Mouse (Mus musculus) mouse embryonic stem cell (cell line): ENCODE measurements around the gene Dyrk1a.
"Not testable (repeated sequence)": the region's sequence is repeated elsewhere in the genome, so short reads cannot be mapped to it uniquely, and the experiment has no call there.

Experiments used
- in situ Hi-C, 2 experiments: fragments of 300-500 bp; cut with MboI; formaldehyde crosslinking; loops; 1 replicate in 1 of 2; 3 replicates in 1 of 2; pipeline ENCODE4 v1.14.3; 2019 to 2020; ENCODE audit warnings: low sequenced_read_pairs in 2 of 2, low pct_unique_long_range_greater_than_20kb in 1 of 2, mixed read lengths in 1 of 2; ENCODE audit not compliant: unreplicated experiment in 1 of 2

Dyrk1a gene

GRCm38 (mm10) chr16:94671313-94671712, 101.5 kb downstream of the Dyrk1a start:
- in situ Hi-C loops: no loop called here

GRCm38 (mm10) chr16:94680924-94681323, 111.1 kb downstream of the Dyrk1a start:
- in situ Hi-C loops: no loop called here

GRCm38 (mm10) chr16:94681760-94682159, 112.0 kb downstream of the Dyrk1a start:
- in situ Hi-C loops: no loop called here

GRCm38 (mm10) chr16:94683960-94684359, 114.2 kb downstream of the Dyrk1a start:
- in situ Hi-C loops: no loop called here

DNA sequence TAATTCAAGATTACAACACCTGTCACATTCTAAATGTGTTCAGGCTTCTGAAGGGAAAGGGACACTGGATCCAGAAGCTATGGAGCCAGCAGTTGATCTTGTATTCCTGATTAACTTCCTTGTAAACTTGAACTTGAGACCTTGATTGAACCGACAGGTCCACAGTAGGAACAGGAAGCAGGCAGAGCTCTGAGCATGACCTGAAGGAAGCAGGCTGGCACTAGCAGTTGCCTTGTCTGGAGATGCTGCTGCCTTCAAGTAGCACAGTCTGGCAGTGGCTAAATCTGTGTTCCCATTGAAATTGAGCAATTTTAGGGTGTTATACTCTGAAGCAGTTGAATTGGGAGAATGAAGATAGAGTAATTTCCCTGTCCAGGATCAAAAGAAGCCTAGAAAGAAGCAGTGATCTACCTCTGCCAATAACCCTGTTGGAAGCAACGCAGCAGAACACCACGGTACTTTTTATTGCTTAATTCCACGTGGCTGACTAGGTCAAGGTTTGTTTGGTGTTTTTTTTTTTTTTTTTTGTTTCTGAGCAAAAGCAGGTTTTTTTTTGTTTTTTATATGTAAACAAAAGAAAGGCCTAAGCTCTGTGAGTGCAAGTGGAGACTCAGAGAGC, 124.0 kb downstream of the Dyrk1a start:
- in situ Hi-C loops: no loop called here

DNA sequence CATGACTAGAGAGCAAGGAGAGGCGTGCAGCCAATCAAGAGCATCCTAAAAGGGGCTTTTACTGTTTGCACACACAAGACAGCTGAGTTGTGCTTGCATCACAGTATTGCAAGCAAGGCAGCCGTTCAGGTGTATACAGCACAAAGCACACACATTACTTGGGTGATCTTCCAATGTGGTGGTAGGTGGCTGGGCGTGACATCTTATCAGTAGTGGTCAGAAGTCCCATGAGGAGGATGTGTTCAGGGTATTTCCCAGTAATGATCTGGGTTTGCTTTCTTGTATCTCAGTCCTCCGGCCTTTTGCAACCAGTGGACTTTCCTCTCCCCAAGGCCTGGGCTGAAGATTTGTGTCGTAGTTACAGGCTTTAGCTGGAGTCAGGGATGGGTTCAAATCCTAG, 127.7 kb downstream of the Dyrk1a start:
- in situ Hi-C loops: no loop called here

DNA sequence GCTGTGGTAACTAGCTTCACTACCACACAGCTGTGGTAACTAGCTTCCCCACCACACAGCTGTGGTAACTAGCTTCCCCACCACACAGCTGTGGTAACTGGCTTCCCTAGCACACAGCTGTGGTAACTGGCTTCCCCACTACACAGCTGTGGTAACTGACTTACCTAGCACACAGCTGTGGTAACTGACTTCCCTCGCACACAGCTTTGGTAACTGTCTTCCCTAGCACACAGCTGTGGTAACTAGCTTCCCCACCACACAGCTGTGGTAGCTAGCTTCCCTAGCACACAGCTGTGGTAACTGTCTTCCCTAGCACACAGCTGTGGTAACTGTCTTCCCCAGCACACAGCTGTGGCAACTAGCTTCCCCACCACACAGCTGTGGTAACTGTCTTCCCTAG, 128.4 kb downstream of the Dyrk1a start:
- in situ Hi-C loops: not testable (repeated sequence)

- in situ Hi-C loops: no loop called here
Measured at GRCm38 (mm10) chr16:94701141-94701540, 131.3 kb downstream of the Dyrk1a start.

- in situ Hi-C loops: no loop called here
Measured at GRCm38 (mm10) chr16:94701971-94702370, 132.2 kb downstream of the Dyrk1a start.

DNA sequence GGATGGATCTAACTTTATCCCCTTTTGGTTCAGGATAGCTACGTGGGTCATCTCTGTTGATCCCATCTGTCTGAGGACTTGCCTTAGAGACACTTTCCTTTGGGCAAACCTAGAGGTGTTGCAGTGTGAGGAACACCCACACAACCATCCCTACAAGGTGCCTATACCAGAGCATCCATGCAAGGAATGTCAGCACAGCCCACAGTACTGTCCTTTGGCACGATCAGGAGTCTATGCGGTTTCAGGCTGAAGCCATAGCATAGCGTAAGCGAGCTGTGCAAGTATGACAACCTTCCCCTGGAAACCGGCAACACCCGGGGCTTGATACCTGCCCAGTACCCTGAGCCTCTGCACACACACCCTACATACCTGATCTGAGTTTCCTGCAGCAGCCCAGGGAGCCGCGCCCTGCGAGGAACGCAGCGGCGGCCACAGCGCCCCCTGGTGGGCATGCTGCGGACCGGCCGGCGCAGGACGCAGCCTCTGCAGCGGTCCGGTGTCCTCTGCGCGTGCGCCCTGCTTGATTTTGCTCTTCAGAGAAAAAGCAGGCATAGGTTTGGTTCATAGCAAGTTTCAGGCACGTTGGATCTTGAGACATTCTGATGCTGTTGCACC, 143.8 kb downstream of the Dyrk1a start:
- in situ Hi-C loops: no loop called here

DNA sequence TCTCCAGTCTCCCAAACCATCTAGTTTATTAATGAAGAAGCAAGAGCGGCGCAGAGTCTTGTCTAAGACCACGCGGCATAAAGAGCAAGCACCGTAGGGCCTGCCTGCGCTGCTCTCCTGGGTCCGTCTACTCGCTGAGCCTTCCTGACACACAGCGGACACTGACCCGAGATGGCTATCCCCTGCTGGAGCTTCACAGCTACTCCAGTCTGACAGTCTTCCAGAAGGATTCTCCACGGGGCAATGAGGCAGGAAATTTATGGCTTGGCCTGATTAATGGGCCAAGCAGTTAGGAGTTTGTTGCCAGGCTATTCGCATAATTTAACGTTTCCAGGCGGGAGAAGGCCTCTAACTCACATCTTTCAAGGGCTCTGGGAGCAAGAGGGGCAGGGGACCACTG, 144.7 kb downstream of the Dyrk1a start:
- in situ Hi-C loops: no loop called here

DNA sequence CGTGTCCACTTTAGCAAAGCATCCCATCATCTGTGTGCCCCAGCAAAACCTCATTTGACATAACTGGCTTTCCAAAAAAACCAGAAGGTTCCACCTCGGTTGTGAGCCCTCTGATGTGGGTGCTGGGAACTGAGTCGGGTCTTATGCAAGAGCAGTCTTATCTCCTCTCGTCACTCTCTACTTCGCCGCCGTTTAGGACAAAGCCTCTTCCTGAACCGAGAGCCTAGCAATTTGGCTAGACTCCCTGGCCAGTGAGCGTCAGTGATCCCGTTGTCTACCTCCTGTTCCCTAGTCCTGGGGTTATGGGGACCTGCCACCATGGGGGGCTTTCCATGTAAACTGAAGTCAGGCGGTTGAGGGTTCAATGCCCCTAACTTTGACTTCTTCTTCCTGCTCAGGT, 147.2 kb downstream of the Dyrk1a start:
- in situ Hi-C loops: no loop called here

DNA sequence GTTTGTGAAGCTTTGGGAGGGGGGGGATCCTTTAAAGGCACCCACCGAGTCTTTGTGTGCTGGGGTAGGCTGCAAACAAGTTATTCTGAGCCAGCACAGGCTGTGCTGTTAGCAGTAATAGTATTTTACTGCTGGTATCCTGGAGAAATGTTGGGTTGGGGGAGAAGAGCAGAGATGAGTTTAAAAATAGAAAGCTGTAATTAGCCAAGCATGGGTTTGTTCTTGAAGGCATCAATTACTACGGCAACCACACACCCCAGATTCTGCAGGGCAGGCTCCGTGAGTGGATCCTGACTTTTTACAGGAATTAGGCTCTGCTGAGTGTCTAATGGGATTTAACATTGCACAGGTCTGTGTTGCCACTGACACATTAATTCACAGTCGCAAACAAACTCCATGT, 149.1 kb downstream of the Dyrk1a start:
- in situ Hi-C loops: no loop called here

DNA sequence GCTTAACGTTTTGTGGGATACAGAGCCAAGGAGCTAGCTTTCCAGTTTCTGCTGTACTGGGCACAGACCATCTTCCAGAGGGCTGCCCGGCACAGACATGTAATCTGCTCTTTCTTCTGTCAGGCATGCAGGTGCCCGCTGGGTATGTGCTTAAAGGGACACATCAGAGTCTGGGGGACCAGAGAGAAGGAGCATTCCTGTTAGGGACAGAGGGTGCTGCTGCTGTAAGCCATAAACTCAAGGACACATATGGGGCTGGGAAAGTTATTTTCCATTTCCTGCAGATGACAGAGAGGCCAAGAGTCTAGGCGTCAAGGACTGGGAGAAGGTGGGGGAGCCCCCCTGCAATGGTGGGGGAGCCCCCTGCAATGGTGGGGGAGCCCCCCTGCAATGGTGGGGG, 149.7 kb downstream of the Dyrk1a start:
- in situ Hi-C loops: no loop called here

DNA sequence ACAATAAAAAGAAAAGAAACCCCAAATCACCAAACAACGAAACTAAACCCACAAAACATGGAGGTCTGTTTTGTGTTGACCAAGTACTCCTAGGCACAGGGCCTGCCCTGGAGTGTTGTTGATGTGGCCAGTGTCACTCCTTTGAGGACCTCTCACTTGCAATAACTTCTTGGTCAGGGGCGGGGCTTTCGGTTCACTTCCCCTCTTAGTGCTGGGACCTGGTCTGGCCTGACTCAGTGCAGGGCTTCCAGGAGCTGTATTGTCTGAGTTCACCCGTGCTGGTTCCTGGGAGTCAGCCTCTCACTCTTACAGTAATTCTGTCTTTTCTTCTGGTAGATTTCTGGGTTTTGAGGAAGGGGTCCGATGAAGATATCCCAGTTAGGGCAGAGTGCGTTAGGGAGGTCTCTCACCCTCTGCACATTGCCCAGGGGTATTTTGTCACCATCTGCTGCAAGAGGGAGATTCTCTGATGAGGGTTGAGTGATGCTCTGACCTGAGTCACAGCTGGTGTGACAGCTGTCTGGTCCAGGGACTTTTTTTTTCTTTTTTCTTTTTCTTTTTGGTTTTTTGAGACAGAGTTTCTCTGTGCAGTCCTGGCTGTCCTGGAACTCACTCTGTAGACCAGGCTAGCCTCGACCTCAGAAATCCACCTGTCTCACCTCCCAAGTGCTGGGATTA, 150.8 kb downstream of the Dyrk1a start:
- in situ Hi-C loops: no loop called here

DNA sequence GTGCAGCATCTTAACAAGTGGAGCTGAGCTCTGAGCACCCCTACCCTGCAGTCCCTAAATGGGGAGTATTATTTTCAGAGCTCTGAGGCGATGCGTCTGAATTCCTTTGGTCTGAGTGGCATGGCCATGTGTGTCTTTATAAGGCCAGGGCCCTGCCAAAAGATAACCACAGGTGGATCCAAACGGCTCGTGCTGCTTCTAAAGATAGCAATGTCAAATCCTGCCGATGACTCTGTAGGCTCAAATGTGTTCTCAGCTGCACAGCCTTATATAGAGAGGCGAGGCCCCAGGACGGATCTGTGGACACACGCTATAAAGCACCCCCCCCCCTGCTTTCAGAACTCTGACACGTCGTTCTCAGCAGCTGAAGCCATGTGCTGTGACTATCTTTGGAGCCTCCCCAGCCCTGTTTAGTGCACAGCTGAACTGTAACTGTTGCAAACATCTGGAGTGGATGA, 151.8 kb downstream of the Dyrk1a start:
- in situ Hi-C loops: no loop called here

GRCm38 (mm10) chr16:94722936-94723335, 153.1 kb downstream of the Dyrk1a start:
- in situ Hi-C loops: no loop called here

DNA sequence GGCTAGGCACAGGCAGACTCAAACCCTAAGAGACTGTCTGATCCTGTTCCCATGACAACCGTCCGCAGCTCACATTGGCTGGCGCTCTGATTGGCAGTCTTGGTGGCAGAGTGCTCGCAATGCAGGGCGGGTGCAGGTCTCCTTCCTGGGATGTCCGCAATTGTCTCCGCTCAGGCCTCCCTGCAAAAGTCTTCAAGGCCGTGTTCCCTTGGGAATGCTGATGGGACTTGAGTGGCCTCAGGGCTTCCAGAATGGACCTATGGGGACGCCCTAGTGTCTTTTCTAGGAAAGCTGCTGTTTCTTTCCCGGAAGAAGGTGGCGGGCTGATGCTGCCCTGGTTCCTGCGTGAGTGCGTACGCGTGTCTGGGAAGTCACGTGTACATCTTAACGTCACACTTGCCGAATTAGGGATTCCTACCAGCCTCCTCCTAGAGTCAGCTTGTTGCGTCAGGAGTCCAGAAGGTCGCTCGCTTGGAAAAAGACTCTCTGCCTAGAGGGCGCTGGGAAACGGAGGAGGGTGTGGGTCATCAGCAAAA, 154.3 kb downstream of the Dyrk1a start:
- in situ Hi-C loops: no loop called here

GRCm38 (mm10) chr16:94724747-94725211, 155.0 kb downstream of the Dyrk1a start:
- in situ Hi-C loops: no loop called here

GRCm38 (mm10) chr16:94729236-94729635, 159.4 kb downstream of the Dyrk1a start:
- in situ Hi-C loops: no loop called here
